Mouse (Mus musculus): ENCODE results near the gene Usf3. TPM values are rescaled to one million over a fixed set of nuclear protein-coding genes. Genes with fewer than 3 reads are reported as not detected.

The Usf3 gene
- polyA plus RNA-seq, 1 experiment from 2014 or later, result 4.1 TPM

- H3K27me3 ChIP-seq (ENCODE audit: control insufficient read depth, insufficient read depth, low read length), result no peaks in the 10 kb centered on the region
- H3K36me3 ChIP-seq (ENCODE audit: control insufficient read depth, insufficient read depth, low read length), result no peaks in the 10 kb centered on the region
- peaks cover 13% of the 10 kb centered on the region for H3K4me1 ChIP-seq (ENCODE audit: control insufficient read depth, insufficient read depth, low read length)
- peak overlapping the region; percentile 93 for H3K9ac ChIP-seq (ENCODE audit: low read length)
- peak; percentile 88 for ATAC-seq (ENCODE audit: low FRiP score)
- WGBS, result under 1% methylated on average over 25 of the region's 25 CpGs
- H3K27ac ChIP-seq (ENCODE audit: low read depth, low read length), result peak overlapping the region; percentile 98
- no peaks in the 10 kb centered on the region for H3K9me3 ChIP-seq (ENCODE audit: control insufficient read depth, low read length)
- peak overlapping the region; percentile 96 for H3K4me3 ChIP-seq (ENCODE audit: low read depth, low read length)
- peak overlapping the region; percentile 90 for H3K4me2 ChIP-seq
- DNase-seq (ENCODE audit: low spot score, missing footprints), result peak; percentile 97
Measured at GRCm38 (mm10) chr16:44138979-44139535, 34.0 kb upstream of the Usf3 start.

GRCm38 (mm10) chr16:44139536-44140185 lies 33.4 kb upstream of the Usf3 start, which contains the start of the genes Atp6v1a and Naa50:
TSS of gene Atp6v1a (minus strand) at chr16:44139705.
TSS of gene Naa50 (plus strand) at chr16:44139830.
- H3K4me3 ChIP-seq (ENCODE audit: low read depth, low read length), result peak within 1 kb of the TSS; percentile 96
- H3K27ac ChIP-seq (ENCODE audit: low read depth, low read length), result peak within 1 kb of the TSS; percentile 98
- H3K27me3 ChIP-seq (ENCODE audit: control insufficient read depth, insufficient read depth, low read length), result no peaks in the 10 kb centered on the region
- ATAC-seq (ENCODE audit: low FRiP score), result peak; percentile 90
- peak; percentile 100 for DNase-seq (ENCODE audit: low spot score, missing footprints)
- H3K4me2 ChIP-seq, result peak within 1 kb of the TSS; percentile 90
- H3K9ac ChIP-seq (ENCODE audit: low read length), result peak within 1 kb of the TSS; percentile 93
- peaks cover 13% of the 10 kb centered on the region for H3K4me1 ChIP-seq (ENCODE audit: control insufficient read depth, insufficient read depth, low read length)
- H3K9me3 ChIP-seq (ENCODE audit: control insufficient read depth, low read length), result no peaks in the 10 kb centered on the region
- under 1% methylated on average over 59 of the region's 71 CpGs for WGBS
- H3K36me3 ChIP-seq (ENCODE audit: control insufficient read depth, insufficient read depth, low read length), result no peaks in the 10 kb centered on the region

- ATAC-seq (ENCODE audit: low FRiP score) (peak; percentile 65), DNase-seq (ENCODE audit: low spot score, missing footprints) (peak; percentile 97)
- WGBS, result under 1% methylated on average over 44 of the region's 44 CpGs
- no peaks in the 10 kb centered on the region for H3K27me3 ChIP-seq (ENCODE audit: control insufficient read depth, insufficient read depth, low read length)
- H3K4me2 ChIP-seq, result peak overlapping the region; percentile 90
- peaks cover 13% of the 10 kb centered on the region for H3K4me1 ChIP-seq (ENCODE audit: control insufficient read depth, insufficient read depth, low read length)
- H3K9ac ChIP-seq (ENCODE audit: low read length), result peak overlapping the region; percentile 93
- H3K36me3 ChIP-seq (ENCODE audit: control insufficient read depth, insufficient read depth, low read length), result no peaks in the 10 kb centered on the region
- H3K9me3 ChIP-seq (ENCODE audit: control insufficient read depth, low read length), result no peaks in the 10 kb centered on the region
- H3K27ac ChIP-seq (ENCODE audit: low read depth, low read length), result peak overlapping the region; percentile 98
- peak overlapping the region; percentile 96 for H3K4me3 ChIP-seq (ENCODE audit: low read depth, low read length)
Measured at GRCm38 (mm10) chr16:44140186-44140787, 32.8 kb upstream of the Usf3 start.

- WGBS, result 60% methylated on average over 6 of the region's 6 CpGs
- no peaks in the 10 kb centered on the region for H3K9me3 ChIP-seq (ENCODE audit: control insufficient read depth, low read length)
- H3K27me3 ChIP-seq (ENCODE audit: control insufficient read depth, insufficient read depth, low read length), result no peaks in the 10 kb centered on the region
- no peaks in the 10 kb centered on the region for H3K36me3 ChIP-seq (ENCODE audit: control insufficient read depth, insufficient read depth, low read length)
- ATAC-seq (ENCODE audit: low FRiP score) (no peak), DNase-seq (ENCODE audit: low spot score, missing footprints) (no peak)
- H3K4me1 ChIP-seq (ENCODE audit: control insufficient read depth, insufficient read depth, low read length), result peaks cover 13% of the 10 kb centered on the region
- H3K4me2 ChIP-seq, result peak overlapping the region; percentile 90; the same call in 1 of the 2 replicates
- H3K4me3 ChIP-seq (ENCODE audit: low read depth, low read length), result no peak overlapping the region
- H3K27ac ChIP-seq (ENCODE audit: low read depth, low read length), result no peak overlapping the region
- H3K9ac ChIP-seq (ENCODE audit: low read length), result no peak overlapping the region
Measured at GRCm38 (mm10) chr16:44141483-44141882, 31.6 kb upstream of the Usf3 start.

- no peak for ATAC-seq (ENCODE audit: low FRiP score)
- peak; percentile 71 for DNase-seq (ENCODE audit: low spot score, missing footprints)
- no peaks in the 10 kb centered on the region for H3K36me3 ChIP-seq (ENCODE audit: control insufficient read depth, insufficient read depth, low read length)
- no peaks in the 10 kb centered on the region for H3K27me3 ChIP-seq (ENCODE audit: control insufficient read depth, insufficient read depth, low read length)
- H3K4me1 ChIP-seq (ENCODE audit: control insufficient read depth, insufficient read depth, low read length), result no peaks in the 10 kb centered on the region
- H3K9ac ChIP-seq (ENCODE audit: low read length), result no peak overlapping the region
- no peak overlapping the region for H3K4me3 ChIP-seq (ENCODE audit: low read depth, low read length)
- H3K9me3 ChIP-seq (ENCODE audit: control insufficient read depth, low read length), result no peaks in the 10 kb centered on the region
- no peak overlapping the region for H3K4me2 ChIP-seq
- WGBS, result 97% methylated on average over 1 of the region's 1 CpGs
- H3K27ac ChIP-seq (ENCODE audit: low read depth, low read length), result no peak overlapping the region
Measured at GRCm38 (mm10) chr16:44149002-44149767, 23.9 kb upstream of the Usf3 start.

GRCm38 (mm10) chr16:44154497-44155057 lies 18.5 kb upstream of the Usf3 start:
- WGBS, result 67% methylated on average over 6 of the region's 6 CpGs
- no peaks in the 10 kb centered on the region for H3K27me3 ChIP-seq (ENCODE audit: control insufficient read depth, insufficient read depth, low read length)
- no peak overlapping the region for H3K4me2 ChIP-seq
- H3K9ac ChIP-seq (ENCODE audit: low read length), result no peak overlapping the region
- DNase-seq (ENCODE audit: low spot score, missing footprints) (peak; percentile 64), ATAC-seq (ENCODE audit: low FRiP score) (no peak)
- no peak overlapping the region for H3K4me3 ChIP-seq (ENCODE audit: low read depth, low read length)
- H3K36me3 ChIP-seq (ENCODE audit: control insufficient read depth, insufficient read depth, low read length), result peaks cover 4% of the 10 kb centered on the region; the same call in 1 of the 2 replicates
- H3K4me1 ChIP-seq (ENCODE audit: control insufficient read depth, insufficient read depth, low read length), result no peaks in the 10 kb centered on the region
- no peaks in the 10 kb centered on the region for H3K9me3 ChIP-seq (ENCODE audit: control insufficient read depth, low read length)
- H3K27ac ChIP-seq (ENCODE audit: low read depth, low read length), result no peak overlapping the region

- no peaks in the 10 kb centered on the region for H3K27me3 ChIP-seq (ENCODE audit: control insufficient read depth, insufficient read depth, low read length)
- H3K9me3 ChIP-seq (ENCODE audit: control insufficient read depth, low read length), result no peaks in the 10 kb centered on the region
- no peaks in the 10 kb centered on the region for H3K4me1 ChIP-seq (ENCODE audit: control insufficient read depth, insufficient read depth, low read length)
- H3K4me2 ChIP-seq, result no peak overlapping the region
- WGBS, result 93% methylated on average over 7 of the region's 7 CpGs
- no peak overlapping the region for H3K9ac ChIP-seq (ENCODE audit: low read length)
- H3K36me3 ChIP-seq (ENCODE audit: control insufficient read depth, insufficient read depth, low read length), result peaks cover 4% of the 10 kb centered on the region; the same call in 1 of the 2 replicates
- no peak overlapping the region for H3K27ac ChIP-seq (ENCODE audit: low read depth, low read length)
- H3K4me3 ChIP-seq (ENCODE audit: low read depth, low read length), result no peak overlapping the region
- no peak for ATAC-seq (ENCODE audit: low FRiP score)
- DNase-seq (ENCODE audit: low spot score, missing footprints), result peak; percentile 2
Measured at GRCm38 (mm10) chr16:44159325-44159724, 13.7 kb upstream of the Usf3 start.

- Histone ChIP-seq H3K9ac (ENCODE audit: low read length) (no peak overlapping the region), H3K4me2 (no peak overlapping the region), H3K36me3 (ENCODE audit: control insufficient read depth, insufficient read depth, low read length) (no peaks in the 10 kb centered on the region; the same call in 1 of the 2 replicates), H3K4me3 (ENCODE audit: low read depth, low read length) (no peak overlapping the region), H3K4me1 (ENCODE audit: control insufficient read depth, insufficient read depth, low read length) (no peaks in the 10 kb centered on the region), H3K27ac (ENCODE audit: low read depth, low read length) (no peak overlapping the region), H3K27me3 (ENCODE audit: control insufficient read depth, insufficient read depth, low read length) (no peaks in the 10 kb centered on the region), H3K9me3 (ENCODE audit: control insufficient read depth, low read length) (no peaks in the 10 kb centered on the region)
- 92% methylated on average over 2 of the region's 2 CpGs for WGBS
- DNase-seq (ENCODE audit: low spot score, missing footprints) (peak; percentile 72), ATAC-seq (ENCODE audit: low FRiP score) (no peak)
Measured at GRCm38 (mm10) chr16:44163831-44164230, 9.2 kb upstream of the Usf3 start.

Measured in midbrain, embryonic 11.5 days (tissue).